Mouse (Mus musculus): ENCODE measurements around the gene Tmem72. TPM values are rescaled to one million over a fixed set of nuclear protein-coding genes. Genes with fewer than 3 reads are reported as not detected.

Gene Tmem72
- under 1 TPM; 0.04 to 0.09 TPM for polyA plus RNA-seq (2017; shearing (Covaris generic))

DNA sequence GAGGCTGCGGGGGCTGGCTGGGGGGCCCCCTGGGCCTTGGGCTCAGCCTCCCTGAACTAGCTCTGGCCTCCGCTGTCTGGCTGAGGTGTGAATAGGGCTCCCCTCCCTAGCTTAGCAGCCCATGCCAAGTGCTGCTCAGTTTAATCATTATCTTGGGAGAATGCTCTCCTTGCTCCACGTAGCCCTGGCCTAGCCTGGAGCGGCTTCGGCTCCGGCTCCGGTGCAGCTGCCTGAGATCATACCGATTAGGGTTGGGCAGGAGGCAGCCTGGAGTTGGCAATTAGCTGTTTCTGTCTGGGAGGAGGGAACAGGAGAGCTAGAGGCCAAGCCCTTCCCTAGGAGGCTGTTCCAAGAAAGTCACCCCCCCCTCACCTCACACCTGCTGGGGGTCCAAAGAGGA lies at the start of gene Tmem72:
TSS of gene Tmem72 (minus strand) at position 248 of the 400 bp plus-strand sequence.

GRCm38 (mm10) chr6:116673471-116674282 lies 43.0 kb downstream of the Tmem72 start, which contains the start of gene Rassf4:
TSS of gene Rassf4 (minus strand) at chr6:116673952.

DNA sequence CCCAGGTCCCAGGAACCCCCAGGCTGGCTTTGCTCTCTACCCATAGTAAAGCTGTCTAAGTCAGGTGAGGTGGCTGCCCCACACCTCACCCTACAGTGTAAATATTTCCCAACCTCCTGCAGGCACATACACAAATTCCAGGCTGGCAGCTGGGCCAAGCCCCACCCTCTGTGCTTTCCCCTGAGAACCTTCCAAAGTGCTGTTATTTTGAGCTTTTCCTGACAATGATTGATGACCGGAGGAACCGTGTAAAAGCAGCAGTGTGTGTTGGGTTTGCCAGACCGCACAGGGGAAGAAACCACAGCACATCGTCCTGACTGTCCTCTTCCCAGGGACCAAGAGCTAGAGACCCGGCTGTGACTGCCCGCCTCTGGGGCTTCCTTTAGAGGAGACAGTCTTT lies 66.3 kb downstream of the Tmem72 start, which contains the start of gene Depp1:
TSS of gene Depp1 (plus strand) at position 204 of the 400 bp plus-strand sequence.

Other genes with a start within 250 kb of the Tmem72 start
- not detected for gene Olfr211, start 227.8 kb downstream of the Tmem72 start, polyA plus RNA-seq (2017; shearing (Covaris generic))
- gene Olfr212, start 210.4 kb downstream of the Tmem72 start, polyA plus RNA-seq (2017; shearing (Covaris generic)): under 1 TPM in 1 of 2 experiments, not detected in 1; 0.12 TPM
- not detected for gene Olfr213, start 178.5 kb downstream of the Tmem72 start, polyA plus RNA-seq (2017; shearing (Covaris generic))
- under 1 TPM; 0.47 to 0.55 TPM for gene Gm5580, start 165.8 kb downstream of the Tmem72 start, polyA plus RNA-seq (2017; shearing (Covaris generic))
- not detected for gene Olfr214, start 162.7 kb downstream of the Tmem72 start, polyA plus RNA-seq (2017; shearing (Covaris generic))
- under 1 TPM in 1 of 2 experiments, not detected in 1; 0.43 TPM for gene Olfr215, start 132.7 kb downstream of the Tmem72 start, polyA plus RNA-seq (2017; shearing (Covaris generic))
- gene Zfp422, start 87.9 kb downstream of the Tmem72 start, polyA plus RNA-seq (2017; shearing (Covaris generic)): 10 to 100 TPM; 27.9 to 39.6 TPM
- gene Depp1, start 66.3 kb downstream of the Tmem72 start, polyA plus RNA-seq (2017; shearing (Covaris generic)): not detected
- gene Rassf4, start 43.0 kb downstream of the Tmem72 start, polyA plus RNA-seq (2017; shearing (Covaris generic)): 1 to 10 TPM; 1.4 to 1.6 TPM